Mouse (Mus musculus) testis, adult 10 weeks (tissue): ENCODE measurements around the gene Actn3. TPM values are rescaled to one million over a fixed set of nuclear protein-coding genes. Genes with fewer than 3 reads are reported as not detected.

Experiments
- polyA plus RNA-seq: library from polyadenylated mRNA; stranded (reverse); fragments of 350-450 nt; fragmentation: Illumina TruSeq; extraction: RNeasy Lipid Tissue Mini Kit (QIAGEN cat#74804); gene quantifications from one replicate; pipeline ENCODE4 v1.2.3, GENCODE M21; 2014; ENCODE audit warnings: low read depth, low replicate concordance

Actn3 gene
- polyA plus RNA-seq, result 0.50 TPM

GRCm38 (mm10) chr19:4877785-4878184 is at the start of gene Actn3:
Gene Actn3 (minus strand): TSS chr19:4877909.

GRCm38 (mm10) chr19:4905979-4906794 is 28.5 kb upstream of the Actn3 start, which contains the start of gene Bbs1:
Gene Bbs1 (minus strand): TSS chr19:4906628.

GRCm38 (mm10) chr19:4878405-4879323 is 955 bp upstream of the Actn3 start, which contains the start of gene Zdhhc24:
Gene Zdhhc24 (plus strand): TSS chr19:4878668.

GRCm38 (mm10) chr19:4854552-4855469 is 22.9 kb downstream of the Actn3 start, which contains the start of gene Ctsf:
Gene Ctsf (plus strand): TSS chr19:4855130.

GRCm38 (mm10) chr19:4839149-4839548 is 38.6 kb downstream of the Actn3 start, which contains the start of the genes Ccs and Ccdc87:
Gene Ccs (minus strand): TSS chr19:4839332.
Gene Ccdc87 (plus strand): TSS chr19:4839366.

Other genes starting within 250 kb of the Actn3 start
- gene Gm960, start 179.2 kb downstream of the Actn3 start, polyA plus RNA-seq, result 1.9 TPM
- 0.13 TPM for gene Sptbn2, start 166.7 kb downstream of the Actn3 start, polyA plus RNA-seq
- 73.0 TPM for gene Rbm4b, start 121.4 kb downstream of the Actn3 start, polyA plus RNA-seq
- 11.1 TPM for gene Rbm4, start 84.0 kb downstream of the Actn3 start, polyA plus RNA-seq
- gene Gm21992, start 66.3 kb downstream of the Actn3 start, polyA plus RNA-seq, result 4.2 TPM
- 7.7 TPM for gene Rbm14, start 66.3 kb downstream of the Actn3 start, polyA plus RNA-seq
- gene Ccs, start 38.6 kb downstream of the Actn3 start, polyA plus RNA-seq, result 1.5 TPM
- 31.7 TPM for gene Ccdc87, start 38.5 kb downstream of the Actn3 start, polyA plus RNA-seq
- 10.1 TPM for gene Ctsf, start 22.8 kb downstream of the Actn3 start, polyA plus RNA-seq
- 6.2 TPM for gene Zdhhc24, start 759 bp upstream of the Actn3 start, polyA plus RNA-seq
- 10.4 TPM for gene Bbs1, start 28.7 kb upstream of the Actn3 start, polyA plus RNA-seq
- 3.0 TPM for gene Dpp3, start 50.4 kb upstream of the Actn3 start, polyA plus RNA-seq
- 0.28 TPM for gene Peli3, start 65.2 kb upstream of the Actn3 start, polyA plus RNA-seq
- 36.5 TPM for gene Mrpl11, start 84.2 kb upstream of the Actn3 start, polyA plus RNA-seq
- gene Npas4, start 112.4 kb upstream of the Actn3 start, polyA plus RNA-seq, result 0.14 TPM
- gene Slc29a2, start 146.0 kb upstream of the Actn3 start, polyA plus RNA-seq, result not detected
- 1.8 TPM for gene B4gat1, start 160.9 kb upstream of the Actn3 start, polyA plus RNA-seq
- 1.3 TPM for gene AC124502.3, start 161.0 kb upstream of the Actn3 start, polyA plus RNA-seq
- 8.2 TPM for gene Brms1, start 163.4 kb upstream of the Actn3 start, polyA plus RNA-seq
- gene Rin1, start 172.6 kb upstream of the Actn3 start, polyA plus RNA-seq, result 1.6 TPM
- 0.10 TPM for gene Cd248, start 190.2 kb upstream of the Actn3 start, polyA plus RNA-seq
- 4.4 TPM for gene Tmem151a, start 207.6 kb upstream of the Actn3 start, polyA plus RNA-seq
- gene Yif1a, start 210.6 kb upstream of the Actn3 start, polyA plus RNA-seq, result 24.1 TPM
- gene Cnih2, start 220.6 kb upstream of the Actn3 start, polyA plus RNA-seq, result 1.4 TPM
- 4.9 TPM for gene Rab1b, start 229.2 kb upstream of the Actn3 start, polyA plus RNA-seq
- 6.3 TPM for gene Klc2, start 240.7 kb upstream of the Actn3 start, polyA plus RNA-seq